In the genomic region with DNA sequence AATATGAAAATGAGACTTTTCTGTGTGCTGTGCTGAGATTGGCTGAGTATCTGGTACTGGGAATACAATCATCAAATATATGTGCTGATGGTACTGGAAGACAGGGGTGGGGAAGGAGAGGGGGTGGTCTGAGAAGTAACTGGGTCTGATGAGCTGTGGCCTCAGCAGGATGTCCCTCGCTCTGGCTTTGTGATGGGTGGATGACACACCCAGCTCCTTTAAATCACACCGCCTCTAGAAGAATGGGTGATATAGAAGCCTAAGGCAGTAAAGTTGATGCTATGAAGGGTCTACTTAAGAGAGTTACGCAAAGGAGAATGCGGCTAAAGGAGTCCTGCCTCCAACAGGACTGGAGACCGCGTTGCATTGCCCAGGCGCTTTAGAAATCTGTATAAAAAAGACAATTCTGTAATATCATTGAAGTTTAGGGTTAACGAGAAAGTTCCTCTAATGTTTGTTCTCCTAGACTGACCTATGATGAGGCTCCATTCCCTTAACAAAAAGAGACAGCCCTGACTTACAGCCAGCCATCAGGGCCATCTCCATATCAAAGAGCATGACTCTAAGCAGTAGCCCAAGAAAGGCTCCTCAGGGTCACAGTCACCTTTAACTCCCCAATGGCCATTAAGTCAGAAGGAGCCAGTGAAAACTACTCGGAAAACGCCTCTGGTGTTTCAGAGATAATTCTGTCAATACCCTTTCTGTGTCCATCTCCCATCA, we compare ENCODE assay signal across 28 mouse cellular contexts. TPM values are rescaled to one million over a fixed set of nuclear protein-coding genes. Genes with fewer than 3 reads are reported as not detected.
"Had no signal": no experiment of that assay in that cellular context is flagged by ENCODE, and none has a peak within 500 bp of the region (broad histone marks: within the 10 kb centered on the region; RNA-seq: fewer than 3 reads in every experiment).

No protein-coding gene starts in this region.

- H3K9ac ChIP-seq: lung, embryonic 14.5 days; midbrain, embryonic 12.5 days; neural tube, embryonic 13.5 days; neural tube, embryonic 15.5 days; stomach, embryonic 15.5 days had no signal

- H3K4me3 ChIP-seq: midbrain, embryonic 10.5 days; midbrain, embryonic 12.5 days; myocyte; neural tube, embryonic 13.5 days; neural tube, embryonic 15.5 days; stomach, embryonic 15.5 days had no signal

- H3K9me3 ChIP-seq: midbrain, embryonic 10.5 days; midbrain, embryonic 12.5 days; neural tube, embryonic 13.5 days; neural tube, embryonic 15.5 days; stomach, embryonic 15.5 days had no signal

- H3K27ac ChIP-seq: midbrain, embryonic 10.5 days; midbrain, embryonic 12.5 days; neural tube, embryonic 13.5 days; neural tube, embryonic 15.5 days; stomach, embryonic 15.5 days; stomach, postnatal 0 days had no signal

- DNase-seq: lung, adult 18-20 months; lung, embryonic 14.5 days; lung, postnatal 10 days; lung, postnatal 4 days; midbrain, embryonic 14.5 days; retina, postnatal 1 day; right cerebral cortex, adult 18-20 months; right cerebral cortex, postnatal 25 days; right cerebral cortex, postnatal 4 days; thymus, postnatal 14 days; thymus, postnatal 36 days had no signal

- H3K4me2 ChIP-seq: lung, embryonic 14.5 days; midbrain, embryonic 12.5 days; neural tube, embryonic 13.5 days; neural tube, embryonic 15.5 days; stomach, embryonic 15.5 days had no signal

- ATAC-seq: midbrain, embryonic 16.5 days had no signal

- H3K36me3 ChIP-seq: midbrain, embryonic 10.5 days; midbrain, embryonic 12.5 days; neural tube, embryonic 13.5 days; neural tube, embryonic 15.5 days; stomach, embryonic 15.5 days had no signal

- H3K27me3 ChIP-seq: midbrain, embryonic 12.5 days; neural tube, embryonic 13.5 days; neural tube, embryonic 15.5 days; stomach, embryonic 15.5 days had no signal

- H3K4me1 ChIP-seq: midbrain, embryonic 10.5 days; midbrain, embryonic 12.5 days; neural tube, embryonic 15.5 days had no signal

RNA-seq across cellular contexts. Expression of a gene that starts 21.8 kb away (rescaled TPM):
- total RNA-seq: megakaryocyte, adult 5-6 weeks; megakaryocyte-erythroid progenitor cell, adult 5-6 weeks had no signal
- polyA plus RNA-seq: lung, embryonic 14.5 days; lung, embryonic 16.5 days; midbrain, embryonic 10.5 days; midbrain, embryonic 12.5 days; midbrain, embryonic 14.5 days; myocyte; neural tube, embryonic 11.5 days; neural tube, embryonic 13.5 days; neural tube, embryonic 15.5 days; small intestine, adult 2 months; stomach, embryonic 15.5 days; stomach, postnatal 0 days; thymus, postnatal 0 days; urinary bladder, adult 2 months had no signal

RNA-seq across cellular contexts. Expression of a gene that starts 24.6 kb away (rescaled TPM):
- total RNA-seq: megakaryocyte, adult 5-6 weeks; megakaryocyte-erythroid progenitor cell, adult 5-6 weeks had no signal
- polyA plus RNA-seq: lung, embryonic 14.5 days; midbrain, embryonic 10.5 days; midbrain, embryonic 12.5 days; midbrain, embryonic 14.5 days; myocyte; neural tube, embryonic 11.5 days; neural tube, embryonic 13.5 days; neural tube, embryonic 15.5 days; spleen, adult 2 months; testis, adult 2 months had no signal
